ENCODE assay signal across 10 mouse cellular contexts in the genomic region with DNA sequence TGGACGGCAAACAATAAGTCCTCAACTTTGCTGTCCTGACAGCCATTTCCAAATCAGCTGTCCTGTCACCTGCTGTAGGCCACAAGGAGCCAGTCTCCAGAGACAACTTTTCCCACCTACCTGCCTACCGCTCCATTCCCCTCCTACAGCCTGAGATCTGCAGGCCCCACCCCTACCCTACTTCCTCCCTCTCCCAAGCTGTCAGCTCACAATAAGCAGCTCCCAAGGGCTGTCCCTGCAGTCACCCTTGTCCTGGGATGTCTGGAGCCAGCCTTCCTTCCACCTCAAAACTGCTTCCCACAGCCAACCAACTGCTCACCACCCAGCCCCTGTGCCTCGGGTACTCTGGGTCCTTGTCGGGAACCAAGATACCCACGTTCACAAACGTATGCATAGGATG.
"Had no signal": no experiment of that assay in that cellular context is flagged by ENCODE, and none has a peak within 500 bp of the region (broad histone marks: within the 10 kb centered on the region; RNA-seq: fewer than 3 reads in every experiment).

No protein-coding gene starts in this region.

- ATAC-seq: liver, embryonic 12.5 days; midbrain, embryonic 13.5 days had no signal

- H3K9me3 ChIP-seq: limb, embryonic 15.5 days; liver, embryonic 12.5 days; lung, embryonic 15.5 days; midbrain, embryonic 13.5 days; neural tube, embryonic 15.5 days had no signal

- H3K36me3 ChIP-seq: limb, embryonic 15.5 days; liver, embryonic 12.5 days; lung, embryonic 15.5 days; midbrain, embryonic 13.5 days; neural tube, embryonic 15.5 days had no signal

- H3K9ac ChIP-seq: limb, embryonic 15.5 days; liver, embryonic 12.5 days; lung, embryonic 15.5 days; midbrain, embryonic 13.5 days; neural tube, embryonic 15.5 days had no signal

- H3K4me3 ChIP-seq: limb, embryonic 15.5 days; liver, embryonic 12.5 days; lung, embryonic 15.5 days; midbrain, embryonic 13.5 days; myocyte; neural tube, embryonic 15.5 days had no signal

- H3K4me2 ChIP-seq: limb, embryonic 15.5 days; liver, embryonic 12.5 days; lung, embryonic 15.5 days; midbrain, embryonic 13.5 days; neural tube, embryonic 15.5 days had no signal

- DNase-seq: right cerebral cortex, adult 18-20 months; right cerebral cortex, postnatal 25 days; thymus, postnatal 36 days had no signal

- H3K27ac ChIP-seq: kidney, postnatal 0 days; limb, embryonic 15.5 days; liver, embryonic 12.5 days; lung, embryonic 15.5 days; midbrain, embryonic 13.5 days; neural tube, embryonic 15.5 days had no signal

- H3K27me3 ChIP-seq: limb, embryonic 15.5 days; liver, embryonic 12.5 days; lung, embryonic 15.5 days; midbrain, embryonic 13.5 days; neural tube, embryonic 15.5 days had no signal
